Mouse (Mus musculus): ENCODE data around the gene Spta1. TPM values are rescaled to one million over a fixed set of nuclear protein-coding genes. Genes with fewer than 3 reads are reported as not detected.

The Spta1 gene
- total RNA-seq (2021): 4.7 and 8.0 TPM in 2 replicates
- long read RNA-seq, experiment 1: 0 reads
- long read RNA-seq, experiment 2, partial matches to known transcripts: 1 of 2 reads
- long read RNA-seq, experiment 2, other reads (novel, unspliced or antisense): 1 of 2 reads

DNA sequence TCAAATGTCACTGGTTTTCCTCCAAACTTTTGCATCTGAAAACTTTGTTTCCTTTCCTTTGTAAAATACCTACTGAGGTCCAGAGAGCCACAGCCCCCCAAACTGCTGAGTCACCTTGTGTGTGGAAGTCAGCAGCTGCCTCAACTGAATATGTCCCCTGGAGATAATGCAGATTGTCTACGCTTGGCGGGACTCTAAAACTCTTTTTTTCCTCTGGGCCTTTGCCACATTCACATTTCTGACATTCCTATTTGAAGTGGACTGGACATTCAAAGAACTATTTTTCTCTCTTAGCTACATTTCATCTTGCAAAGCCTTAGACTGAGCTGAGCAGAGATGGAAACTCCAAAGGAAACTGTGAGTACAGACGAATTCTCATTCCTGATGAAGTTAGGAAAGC lies at the start of gene Spta1:
Gene Spta1 (plus strand): TSS at position 172 of the 400 bp plus-strand sequence.
- no peak for DNase-seq

DNA sequence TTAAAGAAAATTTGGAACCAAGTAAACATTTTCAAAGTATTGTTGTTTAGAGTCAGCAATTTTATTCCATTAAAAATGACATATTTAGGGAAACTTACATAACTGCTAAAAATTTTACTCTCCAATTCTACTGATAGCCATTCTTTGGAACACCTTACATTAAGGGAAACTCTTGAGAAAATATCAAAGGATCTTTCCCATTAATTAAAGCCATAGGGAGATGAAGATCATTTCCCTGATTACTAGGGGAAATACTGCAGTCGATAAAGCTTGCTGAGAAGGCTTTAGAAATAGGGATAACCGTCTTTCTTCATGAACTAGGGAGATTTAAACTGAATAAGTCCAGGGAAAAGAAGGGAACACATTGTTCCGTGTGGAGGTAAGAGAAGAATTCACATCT lies 41.4 kb upstream of the Spta1 start, which contains the start of gene Olfr424:
Gene Olfr424 (plus strand): TSS at position 301 of the 400 bp plus-strand sequence.
- no peak for DNase-seq

DNA sequence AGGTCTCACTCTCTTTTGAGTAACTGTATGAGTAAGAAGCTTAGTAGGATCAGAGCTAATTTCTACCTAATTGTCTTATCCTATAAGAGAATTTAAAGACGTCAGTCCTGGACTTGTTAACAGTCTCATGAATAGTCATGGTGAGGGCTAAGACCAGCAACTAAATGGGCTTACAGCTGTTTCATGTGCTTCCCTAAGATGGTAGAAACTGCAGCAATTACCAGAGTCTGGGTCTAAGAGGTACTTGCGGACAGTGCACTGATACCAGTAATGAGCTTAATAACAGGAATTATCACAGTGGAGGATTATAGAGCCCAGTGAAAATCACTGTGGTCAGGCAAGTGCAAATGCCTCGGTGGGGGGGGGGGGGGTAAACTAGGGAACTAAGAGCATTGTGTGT lies 40.6 kb upstream of the Spta1 start:
- no peak for DNase-seq

- no peak for DNase-seq
Measured at GRCm38 (mm10) chr1:174141384-174141783, 31.2 kb upstream of the Spta1 start.

GRCm38 (mm10) chr1:174146696-174147095 lies 25.9 kb upstream of the Spta1 start:
- DNase-seq: no peak

GRCm38 (mm10) chr1:174149289-174149688 lies 23.3 kb upstream of the Spta1 start:
- DNase-seq: no peak

DNA sequence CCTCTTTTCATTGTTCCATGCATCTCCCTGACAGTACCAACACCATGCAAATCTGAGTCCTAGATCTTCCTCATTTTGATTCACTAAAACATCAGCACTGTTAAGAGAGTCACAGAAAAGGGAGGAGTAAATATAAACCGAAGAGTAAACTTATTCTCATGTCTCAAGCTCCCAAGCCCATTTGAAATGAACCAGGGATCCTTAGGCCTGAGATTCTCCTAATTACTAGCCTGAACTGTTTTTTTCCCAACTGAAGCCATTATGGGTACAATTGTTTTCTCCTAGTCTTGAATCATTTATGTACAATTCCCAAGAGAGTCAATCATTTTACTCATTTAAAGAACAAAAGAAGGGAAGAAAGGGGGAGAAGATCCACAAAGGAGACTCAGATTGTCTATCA lies 17.2 kb upstream of the Spta1 start, which contains the start of gene Olfr420:
Gene Olfr420 (plus strand): TSS at position 301 of the 400 bp plus-strand sequence.
- DNase-seq: no peak

DNA sequence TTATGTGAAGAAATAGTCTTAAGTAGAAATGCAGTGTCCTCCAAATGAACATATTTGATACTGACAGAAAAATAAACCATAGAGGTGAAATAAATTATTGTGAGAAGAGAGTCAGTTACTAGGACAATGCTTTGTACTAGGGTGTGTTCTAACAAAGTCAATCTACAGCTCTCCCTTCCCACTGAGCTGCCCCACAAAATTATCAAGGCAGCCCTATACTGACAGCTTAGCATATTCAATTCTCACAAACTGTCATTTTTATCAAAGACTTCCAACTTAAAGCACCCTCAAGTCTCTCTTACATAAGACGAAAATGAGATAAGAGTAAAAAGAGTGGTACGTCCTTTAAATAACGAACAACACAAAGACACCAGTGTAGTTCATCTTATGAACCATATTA lies 15.0 kb upstream of the Spta1 start:
- DNase-seq: no peak

- no peak for DNase-seq
Measured at GRCm38 (mm10) chr1:174158512-174158911, 14.1 kb upstream of the Spta1 start.

DNA sequence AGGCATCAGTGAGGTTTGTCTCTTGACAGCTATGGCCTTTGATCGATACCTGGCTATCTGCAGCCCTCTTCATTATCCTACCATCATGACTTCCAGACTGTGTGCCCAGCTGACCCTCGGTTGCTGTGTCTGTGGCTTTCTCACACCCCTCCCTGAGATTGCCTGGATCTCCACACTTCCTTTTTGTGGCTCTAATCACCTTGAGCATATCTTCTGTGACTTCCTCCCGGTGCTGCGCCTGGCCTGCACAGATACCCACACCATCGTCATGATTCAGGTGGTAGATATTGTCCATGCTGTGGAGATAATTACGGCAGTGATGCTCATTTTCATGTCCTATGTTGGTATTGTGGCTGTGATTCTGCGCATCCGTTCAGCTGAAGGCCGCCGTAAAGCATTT lies 13.5 kb upstream of the Spta1 start:
- no peak for DNase-seq

DNA sequence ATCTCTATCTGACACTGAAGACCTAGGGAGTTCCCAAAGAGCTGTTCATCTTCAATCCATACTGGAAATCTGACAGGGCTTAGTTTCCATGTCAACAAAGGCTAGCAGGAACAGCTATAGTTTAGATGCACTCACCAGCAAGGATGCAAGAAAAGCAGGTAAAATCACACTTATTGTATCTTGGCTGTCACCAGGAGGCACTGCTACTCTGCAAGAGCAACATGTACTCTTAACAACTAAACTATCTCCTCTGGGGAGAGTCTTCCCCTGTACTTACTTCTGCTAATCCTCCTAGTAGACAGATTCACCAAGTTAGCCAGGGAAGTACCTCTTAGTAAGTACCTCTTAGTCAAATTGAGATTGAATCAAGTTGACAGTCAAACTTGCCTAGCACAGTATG lies 3.6 kb upstream of the Spta1 start:
- DNase-seq: no peak

DNA sequence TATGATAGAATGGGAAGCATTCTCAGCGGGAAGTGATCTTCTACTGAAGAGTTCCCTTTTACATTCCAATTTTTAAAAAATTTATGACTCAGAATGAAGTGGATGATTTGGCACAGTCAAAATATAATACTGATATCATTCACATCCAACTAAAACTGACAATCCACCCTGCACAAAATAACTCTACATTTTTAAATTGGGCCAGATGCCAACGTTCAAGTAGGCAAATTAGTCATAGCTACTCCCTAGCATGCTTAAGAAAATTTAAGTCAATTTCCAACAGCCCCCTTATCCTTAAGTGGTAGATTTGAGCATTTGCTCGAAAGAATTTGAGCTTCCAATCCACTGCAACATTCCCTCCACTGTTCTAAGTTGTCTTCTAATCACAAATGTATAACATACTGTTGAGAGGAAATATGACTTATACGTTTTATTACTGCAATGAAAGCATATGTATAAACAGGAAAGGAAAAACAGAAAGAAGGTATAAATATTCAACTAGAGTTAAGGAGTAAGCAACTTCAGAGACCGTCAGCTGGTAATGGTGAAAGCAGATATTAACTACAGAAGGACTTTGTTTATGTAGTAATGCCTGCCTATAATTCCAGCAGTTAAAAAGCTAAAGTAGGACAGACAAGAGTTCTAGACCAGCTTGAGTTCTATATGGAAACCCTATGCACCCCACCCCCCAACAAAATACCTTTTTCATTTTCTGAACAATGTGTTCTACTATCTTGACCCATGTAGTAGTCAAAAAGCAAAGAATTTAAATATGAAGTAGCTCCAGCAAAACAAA lies 1.7 kb upstream of the Spta1 start:
- no peak for DNase-seq

DNA sequence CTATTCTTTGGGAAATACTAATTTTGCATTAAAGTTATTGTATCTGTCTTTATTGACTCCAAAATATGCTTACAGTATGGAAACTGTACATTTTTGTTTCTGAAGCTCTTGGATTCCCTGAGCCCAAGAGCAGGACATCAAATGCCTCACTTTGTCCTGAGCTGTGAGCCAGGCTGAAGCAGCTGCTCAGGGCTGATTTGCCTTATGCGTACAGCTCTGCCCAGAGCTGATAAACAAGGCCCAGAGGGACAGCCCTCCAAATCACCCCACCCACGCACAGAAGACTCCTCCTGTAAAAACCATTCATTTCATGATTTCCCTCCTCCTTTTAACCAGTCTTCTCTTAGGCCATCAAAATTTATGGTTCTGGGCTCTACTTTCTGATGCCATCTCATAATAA lies 1.0 kb upstream of the Spta1 start:
- DNase-seq: no peak

DNA sequence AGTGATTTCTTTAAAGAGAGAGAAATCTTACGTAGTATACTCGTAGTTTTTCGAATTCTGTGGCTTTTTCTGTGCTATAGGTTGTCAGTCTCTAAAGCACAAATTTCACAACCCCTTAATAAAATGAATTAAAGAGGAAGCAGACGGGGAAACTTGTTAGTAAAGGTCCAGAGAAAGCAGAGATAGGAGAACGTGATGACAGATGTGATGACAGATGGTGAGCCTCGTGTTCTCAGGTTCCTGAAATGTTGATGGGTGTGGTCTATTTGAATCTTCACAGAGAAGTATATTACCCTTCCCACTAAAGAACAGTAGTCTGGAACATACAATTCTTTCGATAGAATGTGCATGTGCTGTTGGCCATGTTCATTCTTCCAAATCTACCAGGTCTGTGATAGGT lies 32.1 kb downstream of the Spta1 start:
- no peak for DNase-seq

DNA sequence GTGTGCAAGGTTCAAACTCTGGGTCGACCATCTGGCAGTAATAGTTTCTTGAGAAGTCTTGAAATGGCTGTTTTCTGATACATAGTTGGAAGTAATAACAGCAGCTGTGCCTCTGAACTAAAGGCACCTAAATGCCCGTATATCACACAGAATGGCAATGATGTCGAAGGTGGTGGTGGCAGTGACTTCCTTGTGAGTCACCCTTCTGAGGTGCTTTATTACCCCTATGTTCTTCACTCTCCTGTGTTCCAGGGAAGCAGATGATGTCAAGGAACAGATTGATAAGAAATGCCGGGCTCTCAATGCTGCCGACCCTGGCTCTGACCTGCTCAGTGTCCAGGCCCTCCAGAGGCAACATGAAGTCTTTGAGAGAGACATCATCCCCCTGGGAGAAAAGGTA lies 39.7 kb downstream of the Spta1 start:
- DNase-seq: no peak

DNA sequence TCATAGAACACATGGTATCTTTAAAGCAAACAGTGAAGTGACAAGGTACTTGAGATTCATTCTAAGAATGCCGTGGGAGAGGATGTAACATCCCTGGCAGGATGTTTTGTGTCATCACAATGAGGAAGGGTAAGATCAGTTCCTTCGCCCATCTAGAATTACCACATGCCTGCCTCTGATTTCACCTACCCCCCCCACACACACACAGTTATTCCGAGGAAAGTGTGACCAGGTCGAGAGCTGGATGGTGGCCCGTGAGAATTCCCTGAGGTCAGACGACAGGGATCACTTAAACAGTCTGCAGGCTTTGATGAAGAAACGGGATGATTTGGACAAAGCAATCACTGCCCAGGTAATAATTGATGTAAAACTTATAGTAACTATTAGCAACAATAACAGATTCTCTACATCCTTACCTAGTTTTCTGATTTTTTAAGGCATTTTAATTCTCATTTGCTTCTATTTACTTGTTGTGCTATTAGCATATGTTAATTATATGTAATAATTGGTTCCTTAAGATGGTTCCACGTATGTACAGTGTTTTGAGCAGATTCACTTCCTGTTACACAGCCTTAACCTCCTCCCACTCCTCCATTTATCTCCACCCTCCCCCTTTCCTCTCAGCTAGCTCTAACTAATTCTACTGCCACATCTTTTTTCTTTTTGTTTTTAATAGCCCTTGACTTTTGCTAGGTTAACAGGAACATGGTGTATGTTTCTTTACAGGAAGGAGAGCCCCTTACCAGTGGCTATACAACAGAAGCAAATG lies 42.9 kb downstream of the Spta1 start:
- no peak for DNase-seq

DNA sequence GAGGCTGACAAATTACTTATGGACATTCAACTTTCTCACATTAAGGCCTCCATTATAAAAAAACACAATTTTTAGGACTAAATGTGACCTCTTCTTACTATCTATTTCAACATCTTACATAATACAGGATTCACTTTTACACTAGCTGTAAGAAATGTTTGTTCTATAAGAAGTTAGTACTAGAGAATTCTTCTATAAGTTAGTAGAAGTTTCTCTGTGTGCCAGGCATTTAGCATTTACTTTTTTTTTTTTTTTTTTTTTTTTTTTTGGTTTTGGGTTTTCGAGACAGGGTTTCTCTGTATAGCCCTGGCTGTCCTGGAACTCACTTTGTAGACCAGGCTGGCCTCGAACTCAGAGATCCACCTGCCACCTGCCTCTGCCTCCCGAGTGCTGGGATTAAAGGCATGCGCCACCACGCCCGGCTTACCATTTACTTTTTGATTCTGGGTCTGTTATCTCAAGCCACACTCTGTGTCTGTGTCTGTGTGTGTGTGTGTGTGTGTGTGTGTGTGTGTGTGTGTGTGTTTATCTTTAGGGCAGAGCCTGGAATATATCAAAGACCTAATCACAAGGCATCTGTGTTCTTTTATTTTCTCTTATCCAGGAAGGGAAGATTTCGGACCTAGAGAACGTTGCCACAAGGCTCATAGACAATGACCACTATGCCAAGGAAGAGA lies 44.1 kb downstream of the Spta1 start:
- no peak for DNase-seq

DNA sequence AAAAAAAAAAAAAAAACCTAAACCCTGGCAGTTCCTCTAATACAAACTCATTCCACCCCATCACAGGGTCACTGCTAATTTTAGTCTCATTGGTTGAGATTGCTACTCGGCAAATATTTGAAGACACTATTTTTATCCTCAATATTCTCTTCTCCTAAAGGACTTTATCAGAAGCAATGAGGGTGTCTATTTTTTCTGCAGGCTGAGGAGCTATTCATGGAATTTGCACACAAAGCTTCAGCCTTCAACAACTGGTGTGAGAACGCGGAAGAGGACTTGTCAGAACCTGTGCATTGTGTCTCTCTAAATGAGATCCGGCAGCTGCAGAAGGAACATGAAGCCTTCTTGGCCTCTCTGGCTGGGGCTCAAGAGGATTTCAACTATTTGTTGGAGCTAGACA lies 67.3 kb downstream of the Spta1 start:
- DNase-seq: no peak

DNA sequence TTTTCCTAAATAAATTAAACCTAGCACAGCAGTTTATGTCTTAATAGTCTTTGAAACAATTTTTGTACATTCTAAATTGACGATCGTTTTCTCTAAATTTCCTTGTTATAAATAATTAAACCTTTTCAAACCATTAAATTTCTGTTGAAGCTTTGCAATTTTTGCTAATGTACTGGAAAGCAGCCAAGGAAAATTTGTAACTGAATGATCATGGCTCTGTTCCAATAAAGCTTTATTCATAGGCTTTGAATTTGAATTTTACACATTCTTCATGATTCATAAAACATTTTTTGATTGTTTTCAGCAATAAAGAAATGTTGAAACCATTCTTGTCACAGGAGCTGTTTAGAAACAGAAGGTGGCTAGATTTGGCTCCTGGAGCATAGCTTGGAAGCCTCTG lies 72.0 kb downstream of the Spta1 start:
- no peak for DNase-seq

- no peak for DNase-seq
Measured at GRCm38 (mm10) chr1:174246080-174246479, 73.5 kb downstream of the Spta1 start.

DNA sequence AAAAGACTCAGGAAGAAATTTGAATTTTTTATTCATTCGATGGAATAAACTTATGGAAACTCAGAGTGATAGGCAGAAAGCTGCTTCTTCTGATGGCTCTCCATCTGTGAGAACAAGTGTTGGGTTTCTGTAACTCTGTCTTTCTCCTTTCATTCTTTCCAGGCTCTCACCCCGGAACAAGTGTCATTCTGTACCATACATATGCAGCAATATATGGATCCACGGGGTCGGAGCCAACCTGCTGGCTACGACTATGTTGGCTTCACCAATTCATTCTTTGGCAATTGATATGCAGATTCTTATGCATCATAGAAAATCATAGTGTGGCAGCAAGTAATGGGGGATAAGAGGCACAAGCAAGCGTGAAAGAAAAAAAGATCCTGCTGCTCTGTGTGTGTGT lies 74.6 kb downstream of the Spta1 start:
- DNase-seq: no peak

DNA sequence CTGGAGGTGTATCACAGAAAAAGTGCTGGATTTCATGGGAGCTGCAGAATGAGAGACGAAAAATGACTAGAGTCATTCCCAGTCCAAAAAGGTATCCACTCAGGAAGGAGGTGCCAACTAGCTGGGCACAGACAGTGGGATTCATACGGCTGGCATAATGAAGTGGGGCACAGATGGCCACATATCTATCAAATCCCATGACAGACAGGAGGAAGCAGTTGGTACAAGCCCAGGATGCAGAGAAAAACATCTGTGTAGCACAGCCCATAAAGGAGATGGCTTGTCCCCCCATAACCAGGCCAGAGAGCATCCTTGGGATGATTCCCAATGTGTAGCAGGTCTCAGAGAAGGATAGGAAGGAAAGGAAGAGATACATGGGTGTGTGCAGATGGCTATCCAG lies 77.8 kb downstream of the Spta1 start:
- no peak for DNase-seq

GRCm38 (mm10) chr1:174251961-174252360 lies 79.4 kb downstream of the Spta1 start, which contains the start of gene Olfr419:
Gene Olfr419 (minus strand): TSS chr1:174252061.
- no peak for DNase-seq
